Mouse (Mus musculus): ENCODE measurements around the gene Dcaf6.
A peak's percentile ranks its signal among the peaks of the same experiment; 100 is the strongest.

The Dcaf6 gene

DNA sequence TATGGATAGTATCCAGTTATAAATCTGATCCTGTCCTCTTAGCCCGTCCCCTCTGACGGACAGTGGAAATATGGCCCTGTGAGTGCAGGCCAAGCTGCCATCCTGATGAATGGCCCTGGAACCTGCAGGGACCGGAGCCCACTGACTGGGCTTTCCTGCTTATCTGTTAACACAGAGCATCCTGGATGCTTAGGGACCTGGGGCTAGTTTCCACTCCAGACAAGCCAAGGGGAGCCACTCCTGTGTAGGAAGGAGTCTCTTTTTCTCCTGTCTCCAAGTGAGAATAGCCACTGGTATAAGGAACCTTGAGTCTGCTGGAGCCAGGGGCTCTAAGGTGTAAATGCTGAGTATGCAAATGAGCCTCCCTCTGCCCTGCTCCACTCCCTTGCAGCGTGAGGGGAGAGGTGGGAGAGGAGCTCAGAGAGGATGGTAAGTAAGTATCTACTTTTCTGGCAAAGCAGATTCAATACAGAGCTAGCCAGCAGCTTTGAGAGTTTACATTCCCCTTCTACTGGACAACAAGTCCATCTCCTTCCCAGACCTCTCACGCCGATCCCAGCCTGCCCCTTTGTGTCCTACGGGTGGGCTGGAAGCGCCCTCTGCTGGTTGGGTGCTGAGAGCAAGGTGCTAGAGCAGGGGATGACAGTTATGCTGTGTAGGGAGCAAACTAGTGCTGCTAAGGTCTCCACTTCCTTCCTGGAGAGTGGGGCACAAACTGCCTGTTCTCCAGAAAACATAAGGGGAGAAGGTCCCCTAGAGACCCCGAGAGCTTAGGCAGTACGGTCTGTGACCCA is 139.9 kb downstream of the Dcaf6 start:
- DNase-seq = peak; percentile 65

DNA sequence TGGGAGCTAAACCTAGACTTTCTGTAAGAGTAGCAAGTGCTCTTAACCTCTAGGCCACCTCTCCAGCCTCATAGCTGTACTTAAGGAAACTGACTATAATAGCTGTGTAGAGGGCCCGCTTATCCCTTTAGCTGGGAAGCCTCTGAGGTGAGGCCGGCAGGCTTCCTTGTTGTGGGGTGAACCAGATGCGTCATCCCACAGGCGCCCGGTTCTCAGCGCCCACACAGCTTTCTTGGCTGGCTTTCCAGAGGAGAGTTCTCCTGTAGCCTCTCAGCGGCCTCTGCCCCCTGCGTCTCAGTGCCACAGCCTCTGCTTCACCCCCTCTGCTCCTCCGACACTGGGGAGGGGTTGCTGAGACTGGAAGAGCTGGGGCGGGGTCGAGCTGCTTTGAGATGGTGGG is 143.9 kb downstream of the Dcaf6 start:
- DNase-seq = no peak

DNA sequence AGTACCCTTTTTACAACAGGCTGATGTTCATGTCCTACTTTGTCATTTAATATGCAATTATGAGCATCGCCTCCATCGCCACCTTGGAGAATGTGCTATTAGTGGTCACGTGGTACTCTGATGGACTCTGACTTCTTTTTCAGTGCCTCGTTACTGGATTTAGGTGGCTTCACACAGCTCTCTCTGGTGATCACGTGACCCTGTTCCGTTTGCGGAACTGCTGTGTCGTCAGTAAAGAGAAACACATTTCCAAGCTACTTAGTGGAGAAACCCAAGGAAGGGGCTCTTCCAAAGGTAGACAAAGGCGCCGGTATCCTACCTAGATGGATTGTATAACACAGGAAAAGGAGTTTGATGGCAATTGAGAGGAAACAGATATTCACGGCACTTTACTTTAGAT is 152.1 kb downstream of the Dcaf6 start:
- no peak for DNase-seq

DNA sequence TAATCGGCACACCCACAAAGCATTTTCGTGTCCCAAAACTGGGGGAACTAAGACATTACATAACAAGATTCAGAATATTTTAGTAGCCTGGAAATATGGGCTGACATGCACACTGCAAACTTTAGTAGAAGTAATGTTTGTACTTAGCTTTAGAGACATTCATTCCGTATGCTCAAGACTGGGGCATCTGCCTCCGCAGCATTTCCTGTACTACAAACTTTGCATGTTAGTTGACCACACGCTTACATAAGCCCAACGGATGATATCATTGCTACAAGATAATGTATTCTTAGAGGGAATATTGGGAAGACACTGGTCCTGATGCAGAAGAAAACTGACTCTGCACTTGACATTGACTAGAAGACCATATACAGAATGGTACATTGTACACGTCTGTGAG is 155.9 kb downstream of the Dcaf6 start:
- no peak for DNase-seq

GRCm38 (mm10) chr1:165303209-165303608 is 157.1 kb downstream of the Dcaf6 start:
- DNase-seq = no peak

DNA sequence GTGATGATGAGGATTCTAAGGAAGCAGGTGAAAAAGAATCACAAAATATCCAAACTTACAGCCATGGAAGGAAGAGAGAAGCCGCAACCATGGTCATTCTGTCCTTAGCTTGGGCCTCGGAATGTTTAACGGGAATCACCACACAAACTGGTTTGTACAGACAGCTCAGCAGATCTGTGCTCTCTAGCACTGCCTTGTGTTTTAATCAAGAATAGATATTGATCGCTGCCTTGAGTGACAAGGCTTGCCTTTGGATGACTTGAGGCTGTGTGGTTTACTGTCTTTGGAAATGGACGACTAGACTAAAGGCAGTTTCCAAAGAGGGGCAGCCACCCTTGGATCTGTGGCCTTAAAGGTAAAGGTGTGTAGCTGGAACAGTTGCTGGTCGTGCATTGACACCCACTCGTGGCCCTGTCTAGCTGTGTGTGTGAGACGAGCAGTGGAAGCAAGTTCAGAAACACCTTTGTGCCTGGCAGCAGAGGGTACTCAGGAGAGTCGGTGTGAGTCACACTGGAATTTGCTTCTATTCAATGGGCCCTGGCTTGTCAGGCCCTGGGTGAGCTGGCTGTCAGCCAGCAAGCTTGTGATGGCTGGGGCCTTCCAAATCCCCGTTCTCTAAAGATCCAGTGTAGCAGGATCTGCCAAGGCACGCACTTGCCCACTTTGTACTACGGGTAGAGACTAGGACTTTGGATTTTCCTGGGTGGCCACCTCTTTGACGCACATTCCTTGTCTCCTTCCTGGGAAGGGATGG is 157.6 kb downstream of the Dcaf6 start:
- DNase-seq = no peak

GRCm38 (mm10) chr1:165301567-165301966 is 158.7 kb downstream of the Dcaf6 start:
- no peak for DNase-seq

GRCm38 (mm10) chr1:165301108-165301507 is 159.2 kb downstream of the Dcaf6 start:
- no peak for DNase-seq

- DNase-seq = no peak
These were observed 164.8 kb downstream of the Dcaf6 start, which contains the start of gene Gpr161 for GRCm38 (mm10) chr1:165295489-165295888. TSS of gene Gpr161 (plus strand) at chr1:165295789.

- no peak for DNase-seq
These were observed 168.7 kb downstream of the Dcaf6 start for GRCm38 (mm10) chr1:165291606-165292005.

- DNase-seq = peak; percentile 32
These were observed 170.4 kb downstream of the Dcaf6 start for GRCm38 (mm10) chr1:165289831-165290230.

GRCm38 (mm10) chr1:165288165-165288564 is 172.1 kb downstream of the Dcaf6 start:
- DNase-seq = no peak

- DNase-seq = no peak
These were observed 176.2 kb downstream of the Dcaf6 start for GRCm38 (mm10) chr1:165284096-165284495.

DNA sequence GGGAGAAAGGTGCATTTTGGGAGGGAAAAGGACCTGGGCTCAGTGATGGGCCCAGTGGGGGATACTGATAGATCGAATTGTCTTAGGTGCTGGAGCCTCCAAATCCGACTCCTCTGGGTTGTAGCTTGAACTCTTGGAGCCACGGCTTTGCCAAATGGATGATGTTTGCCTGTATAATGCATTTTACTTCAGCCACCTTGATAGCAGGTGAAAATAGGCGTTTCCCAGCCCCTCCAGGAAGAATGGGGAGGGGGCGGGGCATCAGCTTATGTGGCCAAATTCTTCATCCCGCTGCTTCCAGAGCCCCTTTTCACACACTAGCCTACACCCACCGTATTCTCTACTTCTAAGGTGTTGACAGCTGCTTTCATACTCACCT is 177.3 kb downstream of the Dcaf6 start:
- no peak for DNase-seq

- DNase-seq = peak; percentile 4
These were observed 177.9 kb downstream of the Dcaf6 start for GRCm38 (mm10) chr1:165282222-165282966.

DNA sequence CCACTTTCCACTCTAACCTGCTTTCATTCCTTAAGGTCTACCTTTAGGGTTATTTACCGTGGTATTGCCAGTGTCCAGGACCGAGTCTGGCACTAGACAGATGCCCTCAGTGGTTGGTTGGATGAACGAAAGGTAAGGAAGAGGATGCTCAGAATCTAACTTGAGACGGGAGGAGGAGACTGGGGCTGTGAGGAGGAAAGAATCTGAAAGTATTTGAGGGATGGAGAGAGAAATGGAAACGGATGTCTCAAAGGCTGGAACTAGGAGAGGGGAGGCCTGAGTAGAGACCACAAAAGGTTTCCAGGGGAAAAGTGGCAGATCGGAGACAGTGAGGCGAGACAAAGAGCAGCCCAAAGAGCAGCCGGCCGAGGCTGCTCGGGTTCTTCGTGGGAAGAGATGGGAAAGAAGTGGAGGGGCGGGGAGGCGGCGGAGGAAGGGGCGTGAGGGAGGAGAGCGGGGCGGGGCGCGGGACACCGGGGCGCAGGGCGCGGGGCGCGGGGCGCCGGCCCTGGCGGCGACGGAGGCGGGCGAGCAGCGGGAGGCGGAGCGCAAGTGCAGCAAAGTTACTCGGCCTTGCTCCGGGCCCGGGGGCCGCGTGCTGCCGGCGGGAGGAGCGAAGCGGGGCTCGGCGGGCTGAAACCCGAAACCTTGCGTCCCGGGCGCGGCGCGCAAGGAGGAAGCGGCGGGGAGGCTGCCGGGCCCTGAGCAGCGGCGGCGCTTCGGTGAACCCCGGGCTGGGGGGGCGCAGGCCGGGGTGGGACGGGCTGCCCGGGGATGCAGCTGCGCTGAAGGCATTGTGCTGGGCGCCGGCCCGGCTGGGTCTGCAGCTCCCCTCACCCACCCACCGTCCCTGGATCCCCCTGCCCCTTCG is 178.7 kb downstream of the Dcaf6 start:
- peak; percentile 55 for DNase-seq

GRCm38 (mm10) chr1:165280741-165281140 is 179.5 kb downstream of the Dcaf6 start:
- DNase-seq = no peak

Data from thymus, postnatal 25 days (tissue).